Mouse (Mus musculus) heart, postnatal 0 days (tissue): Measurements from ENCODE around the gene Pcsk1n. TPM values are rescaled to one million over a fixed set of nuclear protein-coding genes. Genes with fewer than 3 reads are reported as not detected.

ENCODE experiments used
- ATAC-seq: fragments of 200-750 bp; cut with Nextera tagmentation; 2 replicates; pipeline ENCODE4 v1.8.0; 2017; ENCODE audit warnings: low read depth, moderate number of reproducible peaks, moderate library complexity; ENCODE audit not compliant: insufficient read depth
- DNase-seq: peaks from one replicate; pipeline ENCODE4 v3.0.0-alpha.2; 2016; ENCODE audit warnings: low spot score
- H3K27ac ChIP-seq: fragments of 300-500 bp; sonication (generic); 2 replicates; pipeline ENCODE4 v1.5.1; 2014; ENCODE audit warnings: low read depth, mild to moderate bottlenecking
- H3K27me3 ChIP-seq: fragments of 300-500 bp; sonication (generic); 2 replicates; pipeline ENCODE4 v1.6.1; 2014; ENCODE audit warnings: low read length, mixed read lengths; ENCODE audit not compliant: control insufficient read depth, insufficient read depth
- H3K36me3 ChIP-seq: fragments of 300-500 bp; sonication (generic); replicated peaks from 2 replicates; pipeline ENCODE4 v1.6.1; 2014; ENCODE audit warnings: low read length, mixed read lengths; ENCODE audit not compliant: control insufficient read depth, insufficient read depth
- H3K4me1 ChIP-seq: fragments of 300-500 bp; sonication (generic); 2 replicates; pipeline ENCODE4 v1.6.1; 2014; ENCODE audit warnings: antibody characterized with exemption; ENCODE audit not compliant: control insufficient read depth, insufficient read depth
- H3K4me2 ChIP-seq: fragments of 300-500 bp; sonication (generic); 2 replicates; pipeline ENCODE4 v1.6.1; 2014; ENCODE audit warnings: low read depth, mild to moderate bottlenecking, low read length, moderate library complexity
- H3K4me3 ChIP-seq: fragments of 300-500 bp; sonication (generic); 2 replicates; pipeline ENCODE4 v1.5.1; 2014; ENCODE audit warnings: low read depth, low read length
- H3K9ac ChIP-seq: fragments of 300-500 bp; sonication (generic); replicated peaks from 2 replicates; pipeline ENCODE4 v1.6.1; 2014; ENCODE audit warnings: low read depth, low read length, mixed read lengths
- H3K9me3 ChIP-seq: fragments of 300-500 bp; sonication (generic); replicated peaks from 2 replicates; pipeline ENCODE4 v1.6.1; 2016; ENCODE audit warnings: low read length; ENCODE audit not compliant: control insufficient read depth
- CTCF ChIP-seq: IDR thresholded peaks from 2 replicates; pipeline ENCODE4 v1.5.1; 2016; ENCODE audit warnings: antibody characterized with exemption, control low read depth, low read depth
- EP300 ChIP-seq: IDR thresholded peaks from 2 replicates; pipeline ENCODE4 v1.6.1; 2016; ENCODE audit warnings: antibody characterized with exemption, low read depth
- WGBS: fragments of 180-500 bp; shearing (Covaris S2); extraction: QIAGEN DNeasy Blood & Tissue Kit; methylation state at CpG from one replicate; pipeline ENCODE4 v1.1.7; 2014; 5-methylcytosine and 5-hydroxymethylcytosine counted together
- polyA plus RNA-seq: library from polyadenylated mRNA; unstranded; fragments of >200 nt; fragmentation: Nextera tagmentation; extraction: Ambion mirVana; gene quantifications from 2 replicates; pipeline ENCODE4 v1.2.1, GENCODE M21; 2015
- total RNA-seq: library from RNA; depleted of rRNA; stranded (reverse); fragments of >200 nt; gene quantifications from 2 replicates; pipeline ENCODE4 v1.2.3, GENCODE M21; 2014; ENCODE audit warnings: low replicate concordance

The Pcsk1n gene
- total and polyA plus RNA-seq, 2 experiments from 2014 or later: 0.05 TPM; not detected in 1

DNA sequence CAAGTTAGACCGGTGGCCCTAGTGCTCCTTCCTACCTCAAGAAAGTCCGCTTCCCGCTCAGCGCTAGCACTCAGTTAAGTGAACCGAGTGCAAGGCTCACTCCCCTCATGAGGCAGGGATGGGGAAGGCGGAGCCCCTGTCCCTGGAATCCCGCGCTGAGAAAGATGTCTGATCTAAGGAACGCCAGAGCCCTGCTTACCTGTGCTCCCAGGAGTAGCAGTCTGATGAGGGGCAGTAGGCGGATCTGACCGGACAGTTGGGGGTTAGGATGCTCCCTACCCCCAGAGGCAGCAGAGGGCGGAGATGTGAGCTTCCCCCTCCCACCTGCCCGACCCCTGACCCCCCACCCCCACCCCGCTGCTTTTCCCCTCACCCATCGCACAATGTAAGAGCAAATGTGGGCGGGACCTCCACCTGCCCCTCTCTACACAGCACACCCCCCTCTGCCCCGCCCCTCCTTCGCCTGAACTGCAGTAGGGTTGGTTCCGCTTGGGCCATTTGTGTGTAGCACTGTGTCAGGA, 8.7 kb downstream of the Pcsk1n start, which contains the start of gene Eras:
Eras (minus strand) TSS at position 338 of the 521 bp plus-strand sequence.
- Histone ChIP-seq H3K36me3 (no peaks in the 10 kb centered on the region; the same call in 1 of the 2 replicates), H3K4me2 (no peak within 1 kb of the TSS), H3K27me3 (peaks cover 23% of the 10 kb centered on the region)

DNA sequence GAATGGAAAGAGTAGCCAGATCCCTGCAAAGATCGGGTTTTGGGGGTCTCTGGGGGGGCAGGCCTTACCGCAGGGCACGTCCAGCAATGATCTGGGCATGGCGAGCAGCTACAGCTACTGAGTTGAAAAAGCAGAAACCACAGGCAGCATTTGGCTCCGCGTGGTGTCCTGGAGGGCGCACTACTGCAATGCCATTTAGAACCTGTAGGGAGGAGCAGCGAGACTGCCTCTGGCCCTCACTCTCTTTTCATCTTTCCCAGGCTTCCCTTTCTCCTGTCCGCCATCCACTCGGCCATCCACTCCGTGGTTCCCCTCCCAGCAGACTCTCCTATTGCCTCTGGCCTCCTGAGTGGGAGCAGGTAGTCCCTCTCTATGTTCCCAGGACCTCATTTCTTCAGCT, 17.3 kb downstream of the Pcsk1n start:
- Histone ChIP-seq H3K27ac (no peak overlapping the region), H3K27me3 (no peaks in the 10 kb centered on the region), H3K36me3 (peaks cover 6% of the 10 kb centered on the region; the same call in 1 of the 2 replicates), H3K9ac (no peak overlapping the region), H3K4me3 (no peak overlapping the region), H3K9me3 (no peaks in the 10 kb centered on the region), H3K4me2 (no peak overlapping the region), H3K4me1 (no peaks in the 10 kb centered on the region)
- TF ChIP-seq CTCF (peak; percentile 1; the same call in 1 of the 2 replicates), EP300 (no peak)
- DNase-seq (no peak), ATAC-seq (no peak)
- WGBS: 57% methylated on average over 11 of the region's 11 CpGs

More for the DNA sequence above, 8.7 kb downstream of the Pcsk1n start, which contains the start of gene Eras:
- ATAC-seq (no peak), DNase-seq (no peak)
- WGBS: 20% methylated on average over 17 of the region's 19 CpGs
- Histone ChIP-seq H3K4me1 (no peaks in the 10 kb centered on the region), H3K4me3 (no peak within 1 kb of the TSS), H3K9ac (no peak within 1 kb of the TSS), H3K27ac (no peak within 1 kb of the TSS), H3K9me3 (no peaks in the 10 kb centered on the region)
- TF ChIP-seq CTCF: no peak
- no peak for TF ChIP-seq EP300

DNA sequence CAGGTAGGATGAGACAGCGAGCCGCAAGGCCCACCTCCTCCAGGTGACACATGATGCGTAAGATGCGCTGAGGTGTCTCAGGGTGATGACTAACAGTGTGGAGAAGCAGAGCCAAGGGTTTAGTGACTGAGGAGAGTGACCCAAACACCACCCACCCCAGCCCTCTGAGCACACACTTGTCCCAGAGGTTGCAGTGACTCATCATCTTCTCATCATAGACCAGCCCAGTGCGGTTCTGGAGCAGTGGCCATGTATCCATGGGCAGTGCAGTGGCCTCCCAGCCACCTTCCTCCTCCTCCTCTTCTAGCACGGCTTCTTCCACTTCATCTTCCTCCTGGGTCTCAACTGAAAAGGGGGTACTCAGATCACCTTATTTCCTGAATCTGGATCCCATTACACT, 18.0 kb downstream of the Pcsk1n start:
- peaks cover 6% of the 10 kb centered on the region; the same call in 1 of the 2 replicates for H3K36me3 ChIP-seq
- H3K27ac ChIP-seq: no peak overlapping the region
- ATAC-seq (no peak), DNase-seq (no peak)
- no peaks in the 10 kb centered on the region for H3K27me3 ChIP-seq
- no peak overlapping the region for H3K9ac ChIP-seq
- no peaks in the 10 kb centered on the region for H3K4me1 ChIP-seq
- no peaks in the 10 kb centered on the region for H3K9me3 ChIP-seq
- TF ChIP-seq EP300: no peak
- TF ChIP-seq CTCF: no peak
- 88% methylated on average over 6 of the region's 6 CpGs for WGBS
- no peak overlapping the region for H3K4me3 ChIP-seq
- H3K4me2 ChIP-seq: no peak overlapping the region

DNA sequence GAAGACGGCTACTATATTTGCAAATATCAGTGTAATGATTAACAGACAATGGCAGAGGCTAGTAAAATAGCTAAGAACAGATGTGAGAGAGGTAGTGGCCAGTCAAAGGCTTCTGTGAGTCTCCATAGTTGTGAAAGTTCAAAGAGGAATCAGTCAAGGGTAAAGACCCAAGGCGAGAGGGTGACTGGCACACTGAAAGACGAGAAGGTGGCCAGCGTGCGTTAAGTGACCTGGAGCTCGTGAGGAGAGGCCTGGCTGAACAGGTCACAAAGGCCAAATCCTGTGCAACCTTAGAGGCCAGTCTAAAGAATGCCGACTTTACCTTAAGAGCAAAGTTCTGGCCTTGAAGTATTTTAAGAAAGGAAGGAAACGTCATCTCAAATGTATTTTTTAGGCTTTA, 26.0 kb downstream of the Pcsk1n start:
- H3K4me1 ChIP-seq: no peaks in the 10 kb centered on the region
- TF ChIP-seq CTCF (no peak), EP300 (no peak)

DNA sequence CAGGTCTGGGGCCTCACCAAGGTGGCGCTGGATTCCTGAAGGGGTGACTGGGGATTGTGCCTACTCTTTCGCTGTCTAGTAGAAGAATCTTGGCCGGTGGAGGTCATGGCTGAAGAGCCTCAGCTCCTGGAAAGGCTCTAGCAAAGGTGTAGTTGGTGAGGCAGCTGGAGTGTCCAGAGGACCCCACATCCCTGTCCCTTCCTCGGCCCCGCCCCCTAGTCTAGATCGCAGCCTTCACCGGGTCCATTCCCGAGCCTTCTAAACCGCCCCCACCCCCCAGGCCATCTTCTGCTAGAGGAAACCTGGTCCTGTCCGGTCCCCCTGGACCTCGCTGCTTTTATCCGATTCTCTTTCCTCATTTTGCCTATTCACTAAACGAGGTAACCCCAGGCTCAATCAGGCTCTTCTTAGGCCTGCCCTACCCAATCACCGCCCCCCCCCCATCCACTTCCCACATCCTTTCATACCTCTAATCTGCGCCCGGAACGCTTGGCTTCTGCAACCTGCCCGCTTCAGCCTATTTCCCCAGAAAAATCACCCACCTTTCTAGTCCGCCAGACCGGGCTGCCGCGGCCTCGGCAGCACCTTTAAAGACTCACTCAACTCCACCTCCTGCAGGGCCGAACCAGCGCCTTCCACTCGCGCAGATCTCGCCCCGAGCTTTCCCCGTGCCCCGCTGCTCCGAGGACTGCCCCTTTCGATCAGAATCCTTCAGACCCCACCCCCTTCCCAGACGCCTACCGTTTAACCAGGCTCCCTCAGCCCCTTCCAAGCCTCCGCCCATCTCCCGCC, 27.7 kb downstream of the Pcsk1n start, which contains the start of gene Hdac6:
Hdac6 (minus strand) TSS at position 782 of the 792 bp plus-strand sequence.
- Histone ChIP-seq H3K4me3 (peak within 1 kb of the TSS; percentile 60), H3K36me3 (no peaks in the 10 kb centered on the region), H3K9ac (peak within 1 kb of the TSS; percentile 48), H3K4me1 (no peaks in the 10 kb centered on the region), H3K27ac (peak within 1 kb of the TSS; percentile 81), H3K9me3 (no peaks in the 10 kb centered on the region), H3K4me2 (peak within 1 kb of the TSS; percentile 64), H3K27me3 (no peaks in the 10 kb centered on the region)
- no peak for TF ChIP-seq EP300
- TF ChIP-seq CTCF: no peak
- DNase-seq (no peak), ATAC-seq (peak; percentile 3; the same call in 1 of the 2 replicates)
- 15% methylated on average over 37 of the region's 37 CpGs for WGBS

More for the DNA sequence above, 26.0 kb downstream of the Pcsk1n start:
- Histone ChIP-seq H3K36me3 (no peaks in the 10 kb centered on the region), H3K9me3 (no peaks in the 10 kb centered on the region), H3K4me2 (no peak overlapping the region), H3K27me3 (no peaks in the 10 kb centered on the region), H3K4me3 (no peak overlapping the region), H3K9ac (no peak overlapping the region), H3K27ac (no peak overlapping the region)
- 81% methylated on average over 8 of the region's 8 CpGs for WGBS
- no peak for ATAC-seq
- DNase-seq: no peak
